Mouse (Mus musculus) limb, embryonic 10.5 days (tissue): ENCODE results near the gene Fshr. TPM values are rescaled to one million over a fixed set of nuclear protein-coding genes. Genes with fewer than 3 reads are reported as not detected.

Experiments used
- DNase-seq: peaks from one replicate; pipeline ENCODE4 v3.0.0-alpha.2; 2017; ENCODE audit warnings: low spot score
- H3K27ac ChIP-seq: fragments of 300-500 bp; sonication (generic); 2 replicates; pipeline ENCODE4 v1.5.1; 2016; ENCODE audit warnings: mild to moderate bottlenecking
- H3K27me3 ChIP-seq: fragments of 300-500 bp; sonication (generic); 2 replicates; pipeline ENCODE4 v1.6.1; 2016; ENCODE audit warnings: low read depth, mild to moderate bottlenecking; ENCODE audit not compliant: poor library complexity, severe bottlenecking
- H3K36me3 ChIP-seq: fragments of 300-500 bp; sonication (generic); 2 replicates; pipeline ENCODE4 v1.6.1; 2016; ENCODE audit warnings: mild to moderate bottlenecking, moderate library complexity
- H3K4me1 ChIP-seq: fragments of 300-500 bp; sonication (generic); 2 replicates; pipeline ENCODE4 v1.6.1; 2016
- H3K4me3 ChIP-seq: fragments of 300-500 bp; sonication (generic); 2 replicates; pipeline ENCODE4 v1.5.1; 2016; ENCODE audit warnings: mild to moderate bottlenecking, moderate library complexity
- H3K9me3 ChIP-seq: fragments of 300-500 bp; sonication (generic); replicated peaks from 2 replicates; pipeline ENCODE4 v1.6.1; 2016; ENCODE audit warnings: mild to moderate bottlenecking
- WGBS: fragments of 180-500 bp; shearing (Covaris S2); methylation state at CpG from one replicate; pipeline ENCODE4 v1.1.7; 2016; 5-methylcytosine and 5-hydroxymethylcytosine counted together
- polyA plus RNA-seq: library from polyadenylated mRNA; unstranded; fragments of >200 nt; fragmentation: Nextera tagmentation; extraction: Ambion mirVana; gene quantifications from 2 replicates; pipeline ENCODE4 v1.2.1, GENCODE M21; 2016

Gene Fshr
- polyA plus RNA-seq, 1 experiment from 2014 or later: not detected

DNA sequence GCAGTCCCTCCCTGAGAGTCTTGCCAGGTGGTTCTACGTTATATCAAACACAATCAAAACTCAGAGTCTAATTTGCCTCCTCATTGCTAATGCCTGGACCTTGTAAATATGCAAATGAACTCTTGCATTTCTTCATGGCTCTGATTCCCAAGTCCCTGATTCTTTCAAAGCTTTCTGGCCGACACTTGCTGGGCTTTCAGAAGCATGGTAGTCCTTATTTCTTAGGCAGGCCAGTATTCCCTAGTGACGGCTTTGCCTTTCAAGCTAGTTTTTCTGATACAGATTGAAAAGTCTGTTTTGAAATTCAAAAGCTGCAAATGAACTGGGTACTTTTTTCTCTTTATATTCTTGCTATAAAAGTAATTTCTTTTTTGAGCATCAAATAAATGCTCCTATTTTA, 263.5 kb downstream of the Fshr start:
- Histone ChIP-seq H3K4me3 (no peak overlapping the region), H3K27ac (no peak overlapping the region), H3K4me1 (peaks cover 12% of the 10 kb centered on the region), H3K36me3 (no peaks in the 10 kb centered on the region), H3K9me3 (no peaks in the 10 kb centered on the region), H3K27me3 (no peaks in the 10 kb centered on the region)
- no peak for DNase-seq
- 89% methylated on average over 3 of the region's 3 CpGs for WGBS
